Mouse (Mus musculus): ENCODE measurements around the gene Cnot10. TPM values are rescaled to one million over a fixed set of nuclear protein-coding genes. Genes with fewer than 3 reads are reported as not detected.

The Cnot10 gene
- total and polyA plus RNA-seq, 3 experiments = 42.4 to 143 (median 46.9) TPM

DNA sequence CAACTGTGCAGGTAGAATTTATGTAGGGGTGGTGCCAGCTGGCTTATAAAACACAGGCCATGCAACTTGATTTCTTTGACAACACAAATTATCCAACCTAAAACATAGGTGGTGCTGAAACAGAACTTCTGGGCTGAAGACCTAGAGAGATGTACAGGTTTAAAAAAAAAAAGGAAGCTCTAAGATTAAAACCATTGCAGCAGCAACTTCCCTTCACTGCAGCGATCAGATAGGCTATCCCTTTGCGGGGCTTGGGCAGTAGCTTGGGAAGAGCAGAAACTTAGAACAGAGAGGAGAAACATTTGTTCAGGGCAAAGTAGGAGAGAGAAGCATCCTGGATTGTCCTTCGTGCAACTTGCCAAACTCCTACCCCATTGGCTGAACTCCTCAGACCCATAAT is 16.7 kb upstream of the Cnot10 start (continued):
- no peak for TF ChIP-seq ZKSCAN1 (IDR thresholded peaks at IDR 0.05; ENCODE audit: low read depth, low read length)
- TF ChIP-seq JUND (IDR thresholded peaks at IDR 0.05; ENCODE audit: low read depth, low read length) = no peak

DNA sequence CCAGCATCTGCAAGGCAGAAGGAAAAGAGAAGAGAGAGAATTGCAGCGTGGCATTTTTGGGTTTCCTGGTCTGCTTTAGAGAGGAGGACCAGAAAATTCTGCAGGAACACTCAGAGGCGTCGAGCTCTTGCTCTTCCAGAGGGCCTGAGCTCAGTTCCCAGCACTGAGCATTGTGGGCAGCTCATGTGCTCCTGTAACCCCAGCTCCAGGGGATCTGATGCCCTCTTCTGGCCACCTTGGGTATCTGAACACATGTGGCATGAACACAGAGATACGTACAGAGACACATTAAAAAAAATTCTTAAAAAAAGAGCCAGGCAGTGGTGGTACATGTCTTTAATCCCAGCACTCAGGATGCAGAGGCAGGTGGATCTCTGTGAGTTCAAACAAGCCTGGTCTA is 15.4 kb upstream of the Cnot10 start:
- DNase-seq (ENCODE audit: low read depth, low spot score) = no peak
- Histone ChIP-seq H3K27me3 (ENCODE audit: control insufficient read depth in 1 of 2, insufficient read depth in 2 of 2, low read length in 2 of 2) (no peaks in the 10 kb centered on the region), H3K27ac (ENCODE audit: control insufficient read depth, low read depth, low read length) (no peak overlapping the region), H3K9me3 (replicated peaks; ENCODE audit: insufficient read depth, low read length) (no peaks in the 10 kb centered on the region), H3K4me3 (ENCODE audit: control insufficient read depth in 1 of 2, insufficient read depth in 1 of 2, low read depth in 2 of 2, low read length in 2 of 2) (no peak overlapping the region), H3K79me2 (ENCODE audit: control insufficient read depth, insufficient read depth, low read length, poor library complexity) (no peaks in the 10 kb centered on the region), H3K4me1 (ENCODE audit: control insufficient read depth in 1 of 2, insufficient read depth in 2 of 2, low read length in 2 of 2) (peaks cover 0 to 9% of the 10 kb centered on the region in 2 experiments; a peak in 2 of 4 replicates), H3K9ac (ENCODE audit: control insufficient read depth, low read depth, low read length, poor library complexity, severe bottlenecking) (no peak overlapping the region), H3K36me3 (ENCODE audit: control insufficient read depth in 1 of 2, insufficient read depth in 2 of 2, low read length in 2 of 2) (peaks cover 0 to 5% of the 10 kb centered on the region in 2 experiments; a peak in 2 of 4 replicates)
- TF ChIP-seq POLR2AphosphoS5 (IDR thresholded peaks at IDR 0.05; ENCODE audit: borderline replicate concordance, low read depth, low read length) (no peak), MYB (IDR thresholded peaks at IDR 0.05; ENCODE audit: low read depth, low read length) (no peak), RAD21 (IDR thresholded peaks at IDR 0.05; ENCODE audit: low read depth, low read length) (no peak), HCFC1 (IDR thresholded peaks at IDR 0.05; ENCODE audit: low read depth, low read length) (no peak), CTCF (IDR thresholded peaks at IDR 0.05 in 2 of 3, conservative IDR thresholded peaks at IDR 0.05 in 1 of 3; ENCODE audit: control insufficient read depth in 1 of 3, insufficient read depth in 1 of 3, low read depth in 2 of 3, low read length in 3 of 3, poor library complexity in 1 of 3, severe bottlenecking in 1 of 3) (peak; percentile 17 to 41 (median 24); a peak in 4 of 6 replicates)

DNA sequence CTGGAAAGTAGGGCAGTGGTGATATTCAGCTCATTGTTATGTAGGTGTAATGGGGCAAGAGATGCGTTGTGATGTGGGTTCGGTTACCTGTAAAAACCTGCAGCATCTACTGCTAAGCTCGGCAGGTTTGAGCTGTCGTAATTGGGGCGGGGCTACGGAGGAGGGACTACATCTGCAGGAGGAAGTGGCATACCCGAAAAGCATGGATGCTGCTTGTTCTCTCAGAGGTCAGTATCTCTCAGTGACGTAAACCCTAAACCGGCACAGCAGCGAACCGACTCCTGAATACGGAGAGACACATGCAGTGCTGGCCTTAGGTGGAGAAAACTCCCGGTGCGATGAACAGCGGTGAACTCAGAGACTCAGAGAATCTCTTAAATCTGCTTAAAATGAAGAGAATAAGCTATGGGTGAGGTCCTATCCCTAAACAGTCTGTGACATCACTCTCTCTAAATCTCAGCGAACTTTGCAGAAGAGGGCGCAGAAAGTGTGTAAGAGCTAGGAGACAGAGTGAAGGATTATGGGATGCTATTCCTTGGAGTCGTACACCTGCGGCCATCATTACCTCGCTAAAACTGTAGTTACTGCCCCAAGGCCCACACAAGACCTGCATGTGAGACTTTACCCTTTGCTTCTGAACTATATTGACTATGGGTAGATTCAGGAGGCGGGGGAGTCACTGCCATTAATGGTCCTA is 11.1 kb upstream of the Cnot10 start:
- Histone ChIP-seq H3K36me3 (ENCODE audit: control insufficient read depth in 1 of 2, insufficient read depth in 2 of 2, low read length in 2 of 2) (peaks cover 0 to 4% of the 10 kb centered on the region in 2 experiments; a peak in 2 of 4 replicates), H3K9ac (ENCODE audit: control insufficient read depth, low read depth, low read length, poor library complexity, severe bottlenecking) (no peak overlapping the region), H3K9me3 (replicated peaks; ENCODE audit: insufficient read depth, low read length) (no peaks in the 10 kb centered on the region), H3K27ac (ENCODE audit: control insufficient read depth, low read depth, low read length) (no peak overlapping the region), H3K4me1 (ENCODE audit: control insufficient read depth in 1 of 2, insufficient read depth in 2 of 2, low read length in 2 of 2) (peaks cover 0 to 7% of the 10 kb centered on the region in 2 experiments; a peak in 1 of 4 replicates), H3K79me2 (ENCODE audit: control insufficient read depth, insufficient read depth, low read length, poor library complexity) (peaks cover 3% of the 10 kb centered on the region; the same call in 1 of the 2 replicates), H3K4me3 (ENCODE audit: control insufficient read depth in 1 of 2, insufficient read depth in 1 of 2, low read depth in 2 of 2, low read length in 2 of 2) (no peak overlapping the region), H3K27me3 (ENCODE audit: control insufficient read depth in 1 of 2, insufficient read depth in 2 of 2, low read length in 2 of 2) (0 out of 4 replicates have a peak, but pooled peaks cover 0 to 1% of the 10 kb centered on the region in 2 experiments)
- TF ChIP-seq RAD21 (IDR thresholded peaks at IDR 0.05; ENCODE audit: low read depth, low read length) = no peak
- no peak for TF ChIP-seq ZNF384 (IDR thresholded peaks at IDR 0.05; ENCODE audit: low read depth, low read length)
- no peak for DNase-seq (ENCODE audit: low read depth, low spot score)

DNA sequence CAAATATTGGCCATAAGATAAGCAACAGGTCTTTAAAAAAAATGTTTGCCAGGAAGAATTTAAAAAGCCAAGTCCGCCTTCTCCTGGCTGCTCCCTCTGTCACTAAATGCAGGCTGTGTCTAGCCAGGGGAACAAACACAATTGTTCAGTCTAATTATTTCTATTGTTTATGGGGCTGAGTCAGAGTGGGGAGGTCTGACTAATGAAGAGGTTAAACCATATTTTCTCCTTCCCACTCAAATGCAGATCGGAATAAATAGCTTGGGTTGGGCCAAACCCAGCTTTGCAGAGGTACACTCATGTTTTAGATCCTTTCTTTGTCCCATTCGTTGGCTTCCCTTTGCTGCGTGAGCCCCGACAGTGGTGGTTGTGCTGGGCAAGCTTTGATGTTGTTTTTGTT is 9.4 kb upstream of the Cnot10 start:
- peaks cover 0 to 7% of the 10 kb centered on the region in 2 experiments; a peak in 1 of 4 replicates for H3K4me1 ChIP-seq (ENCODE audit: control insufficient read depth in 1 of 2, insufficient read depth in 2 of 2, low read length in 2 of 2)
- no peaks in the 10 kb centered on the region for H3K9me3 ChIP-seq (replicated peaks; ENCODE audit: insufficient read depth, low read length)
- no peak overlapping the region for H3K9ac ChIP-seq (ENCODE audit: control insufficient read depth, low read depth, low read length, poor library complexity, severe bottlenecking)
- no peak for TF ChIP-seq POLR2AphosphoS5 (IDR thresholded peaks at IDR 0.05; ENCODE audit: borderline replicate concordance, low read depth, low read length)
- TF ChIP-seq TAL1 (IDR thresholded peaks at IDR 0.05; ENCODE audit: low read length) = no peak
- TF ChIP-seq ELF1 (IDR thresholded peaks at IDR 0.05; ENCODE audit: low read depth, low read length) = no peak
- no peak for TF ChIP-seq RAD21 (IDR thresholded peaks at IDR 0.05; ENCODE audit: low read depth, low read length)
- no peak for TF ChIP-seq ETS1 (IDR thresholded peaks at IDR 0.05; ENCODE audit: low read depth, low read length)
- no peak for TF ChIP-seq ZMIZ1 (IDR thresholded peaks at IDR 0.05; ENCODE audit: low read depth, low read length)
- TF ChIP-seq CHD2 (IDR thresholded peaks at IDR 0.05; ENCODE audit: low read length) = no peak
- no peak for TF ChIP-seq BHLHE40 (IDR thresholded peaks at IDR 0.05; ENCODE audit: borderline replicate concordance, low read depth, low read length)
- no peak for TF ChIP-seq NRF1 (IDR thresholded peaks at IDR 0.05; ENCODE audit: insufficient read depth, low read depth, low read length, poor library complexity, severe bottlenecking)
- TF ChIP-seq KAT2A (conservative IDR thresholded peaks at IDR 0.05; ENCODE audit: low read depth, low read length) = no peak
- TF ChIP-seq MXI1 (IDR thresholded peaks at IDR 0.05; ENCODE audit: low read depth, low read length) = no peak
- TF ChIP-seq TCF12 (IDR thresholded peaks at IDR 0.05; ENCODE audit: low read depth, low read length) = no peak
- TF ChIP-seq NELFE (IDR thresholded peaks at IDR 0.05; ENCODE audit: low read depth, low read length) = no peak
- no peak for TF ChIP-seq JUND (IDR thresholded peaks at IDR 0.05; ENCODE audit: low read depth, low read length)
- no peak for TF ChIP-seq CTCF (IDR thresholded peaks at IDR 0.05 in 2 of 3, conservative IDR thresholded peaks at IDR 0.05 in 1 of 3; ENCODE audit: control insufficient read depth in 1 of 3, insufficient read depth in 1 of 3, low read depth in 2 of 3, low read length in 3 of 3, poor library complexity in 1 of 3, severe bottlenecking in 1 of 3)
- H3K27ac ChIP-seq (ENCODE audit: control insufficient read depth, low read depth, low read length) = no peak overlapping the region
- H3K79me2 ChIP-seq (ENCODE audit: control insufficient read depth, insufficient read depth, low read length, poor library complexity) = peaks cover 3% of the 10 kb centered on the region; the same call in 1 of the 2 replicates
- 0 out of 4 replicates have a peak, but pooled peaks cover 0 to 1% of the 10 kb centered on the region in 2 experiments for H3K27me3 ChIP-seq (ENCODE audit: control insufficient read depth in 1 of 2, insufficient read depth in 2 of 2, low read length in 2 of 2)
- no peak for DNase-seq (ENCODE audit: low read depth, low spot score)
- peaks cover 0 to 4% of the 10 kb centered on the region in 2 experiments; a peak in 2 of 4 replicates for H3K36me3 ChIP-seq (ENCODE audit: control insufficient read depth in 1 of 2, insufficient read depth in 2 of 2, low read length in 2 of 2)
- no peak overlapping the region for H3K4me3 ChIP-seq (ENCODE audit: control insufficient read depth in 1 of 2, insufficient read depth in 1 of 2, low read depth in 2 of 2, low read length in 2 of 2)
